Mouse (Mus musculus): ENCODE results near the gene Ppp1r15b. TPM values are rescaled to one million over a fixed set of nuclear protein-coding genes. Genes with fewer than 3 reads are reported as not detected.
A peak's percentile ranks its signal among the peaks of the same experiment; 100 is the strongest.

Ppp1r15b gene
- polyA plus RNA-seq, 1 experiment from 2014 or later = 46.9 TPM

- ATAC-seq = 0 out of 2 replicates have a peak, but pooled peaks have one; percentile 10
- Histone ChIP-seq H3K27me3 (replicated peaks) (peaks cover 5% of the 10 kb centered on the region), H3K36me3 (no peaks in the 10 kb centered on the region), H3K9ac (no peak overlapping the region), H3K9me3 (no peaks in the 10 kb centered on the region), H3K27ac (0 out of 2 replicates have a peak overlapping the region, but pooled peaks have one; percentile 20), H3K4me2 (replicated peaks) (peak overlapping the region; percentile 92), H3K4me1 (replicated peaks) (peaks cover 28% of the 10 kb centered on the region), H3K4me3 (replicated peaks) (no peak overlapping the region)
- WGBS = 52% methylated on average over 16 of the region's 16 CpGs
Measured at GRCm38 (mm10) chr1:133183141-133183925, 52.4 kb downstream of the Ppp1r15b start.

- Histone ChIP-seq H3K4me1 (replicated peaks) (peaks cover 15% of the 10 kb centered on the region), H3K9ac (no peak overlapping the region), H3K4me2 (replicated peaks) (no peak overlapping the region), H3K9me3 (no peaks in the 10 kb centered on the region), H3K27ac (no peak overlapping the region), H3K36me3 (no peaks in the 10 kb centered on the region), H3K4me3 (replicated peaks) (no peak overlapping the region), H3K27me3 (replicated peaks) (no peaks in the 10 kb centered on the region)
- WGBS = 37% methylated on average over 4 of the region's 4 CpGs
- no peak for ATAC-seq
Measured at GRCm38 (mm10) chr1:133187948-133188680, 57.2 kb downstream of the Ppp1r15b start.

- Histone ChIP-seq H3K4me3 (replicated peaks) (no peak overlapping the region), H3K9ac (no peak overlapping the region), H3K27me3 (replicated peaks) (no peaks in the 10 kb centered on the region), H3K4me1 (replicated peaks) (0 out of 2 replicates have a peak, but pooled peaks cover 11% of the 10 kb centered on the region), H3K27ac (no peak overlapping the region), H3K9me3 (no peaks in the 10 kb centered on the region), H3K36me3 (no peaks in the 10 kb centered on the region), H3K4me2 (replicated peaks) (no peak overlapping the region)
- ATAC-seq = no peak
- 82% methylated on average over 8 of the region's 8 CpGs for WGBS
Measured at GRCm38 (mm10) chr1:133188719-133189118, 57.8 kb downstream of the Ppp1r15b start.

Other genes starting within 250 kb of the Ppp1r15b start
- 27.1 and 31.9 TPM in 2 replicates for gene Mdm4, start 100.6 kb upstream of the Ppp1r15b start, polyA plus RNA-seq (2015; fragmentation: Nextera tagmentation; extraction: Ambion mirVana)
- 6.1 and 7.0 TPM in 2 replicates for gene Pik3c2b, start 85.5 kb upstream of the Ppp1r15b start, polyA plus RNA-seq (2015; fragmentation: Nextera tagmentation; extraction: Ambion mirVana)
- gene Plekha6, start 33.1 kb downstream of the Ppp1r15b start, polyA plus RNA-seq (2015; fragmentation: Nextera tagmentation; extraction: Ambion mirVana) = 13.7 and 15.3 TPM in 2 replicates
- gene Golt1a, start 178.7 kb downstream of the Ppp1r15b start, polyA plus RNA-seq (2015; fragmentation: Nextera tagmentation; extraction: Ambion mirVana) = 18.2 and 23.8 TPM in 2 replicates
- gene Kiss1, start 190.7 kb downstream of the Ppp1r15b start, polyA plus RNA-seq (2015; fragmentation: Nextera tagmentation; extraction: Ambion mirVana) = not detected in 2 replicates
- 2.7 and 8.5 TPM in 2 replicates for gene Ren1, start 219.4 kb downstream of the Ppp1r15b start, polyA plus RNA-seq (2015; fragmentation: Nextera tagmentation; extraction: Ambion mirVana)
- gene Etnk2, start 232.4 kb downstream of the Ppp1r15b start, polyA plus RNA-seq (2015; fragmentation: Nextera tagmentation; extraction: Ambion mirVana) = 3.3 and 3.5 TPM in 2 replicates